Mouse (Mus musculus) ES-E14 (cell line): ENCODE results near the gene Slc25a47.

Experiments
- CHD2 ChIP-seq: IDR thresholded peaks from 2 replicates; pipeline ENCODE4 v1.6.1; 2014; ENCODE audit warnings: mild to moderate bottlenecking, low read depth, low read length, inconsistent platforms
- HCFC1 ChIP-seq: IDR thresholded peaks from 2 replicates; pipeline ENCODE4 v1.6.1; 2012; ENCODE audit warnings: low read length, inconsistent platforms, borderline replicate concordance; ENCODE audit not compliant: insufficient read depth
- MAFK ChIP-seq: IDR thresholded peaks from 2 replicates; pipeline ENCODE4 v1.6.1; 2014; ENCODE audit warnings: mild to moderate bottlenecking, low read depth, low read length, inconsistent platforms; ENCODE audit not compliant: insufficient read depth
- ZC3H11A ChIP-seq: IDR thresholded peaks from 2 replicates; pipeline ENCODE4 v1.6.1; 2012; ENCODE audit warnings: low read depth, mild to moderate bottlenecking, inconsistent platforms, low read length, borderline replicate concordance

- TF ChIP-seq MAFK, result no peak
- TF ChIP-seq CHD2, result no peak
- TF ChIP-seq HCFC1, result no peak
- TF ChIP-seq ZC3H11A, result no peak
Observed at GRCm38 (mm10) chr12:108829636-108830035, 6.2 kb upstream of the Slc25a47 start.
